Mouse (Mus musculus) ES-Bruce4 (cell line): ENCODE data around the gene Eif2ak4. TPM values are rescaled to one million over a fixed set of nuclear protein-coding genes. Genes with fewer than 3 reads are reported as not detected.

ENCODE experiments used
- H3K27ac ChIP-seq: 2 replicates; pipeline ENCODE4 v1.5.1; 2012; ENCODE audit warnings: low read length, inconsistent platforms; ENCODE audit not compliant: insufficient read depth
- H3K27me3 ChIP-seq: 2 replicates; pipeline ENCODE4 v1.6.1; 2012; ENCODE audit warnings: mild to moderate bottlenecking, low read length, inconsistent platforms; ENCODE audit not compliant: control insufficient read depth, poor library complexity, insufficient read depth, severe bottlenecking
- H3K36me3 ChIP-seq: 2 replicates; pipeline ENCODE4 v1.6.1; 2012; ENCODE audit warnings: inconsistent platforms, mild to moderate bottlenecking, low read length, moderate library complexity; ENCODE audit not compliant: control insufficient read depth, poor library complexity, insufficient read depth, severe bottlenecking
- H3K4me1 ChIP-seq: one replicate; pipeline ENCODE4 v1.8.1; 2011; ENCODE audit warnings: low read length; ENCODE audit not compliant: control insufficient read depth, insufficient read depth
- H3K4me3 ChIP-seq: 2 replicates; pipeline ENCODE4 v1.5.1; 2011; ENCODE audit warnings: low read depth, mild to moderate bottlenecking, low read length
- H3K9ac ChIP-seq: 2 replicates; pipeline ENCODE4 v1.6.1; 2012; ENCODE audit warnings: low read depth, mild to moderate bottlenecking, inconsistent platforms; ENCODE audit not compliant: poor library complexity, severe bottlenecking
- H3K9me3 ChIP-seq: replicated peaks from 2 replicates; pipeline ENCODE4 v1.6.1; 2012; ENCODE audit warnings: mild to moderate bottlenecking, low read length, inconsistent platforms; ENCODE audit not compliant: control insufficient read depth, poor library complexity, insufficient read depth, severe bottlenecking
- CTCF ChIP-seq: IDR thresholded peaks from one replicate; pipeline ENCODE4 v1.8.1; 2011; ENCODE audit warnings: low read depth, low read length
- EP300 ChIP-seq: IDR thresholded peaks from 2 replicates; pipeline ENCODE4 v1.6.1; 2011; ENCODE audit warnings: low read depth, low read length; ENCODE audit not compliant: insufficient read depth
- POLR2A ChIP-seq: IDR thresholded peaks from one replicate; pipeline ENCODE4 v1.8.1; 2011; ENCODE audit warnings: low read length; ENCODE audit not compliant: insufficient read depth
- polyA plus RNA-seq: library from polyadenylated mRNA; stranded (reverse); fragments of >200 nt; gene quantifications from 2 replicates; pipeline ENCODE4 v1.2.4, GENCODE M21; 2011; ENCODE audit warnings: low read depth; ENCODE audit not compliant: missing spikeins, insufficient read depth, insufficient read length

The Eif2ak4 gene
- polyA plus RNA-seq, 1 experiment, result 20.7 TPM

DNA sequence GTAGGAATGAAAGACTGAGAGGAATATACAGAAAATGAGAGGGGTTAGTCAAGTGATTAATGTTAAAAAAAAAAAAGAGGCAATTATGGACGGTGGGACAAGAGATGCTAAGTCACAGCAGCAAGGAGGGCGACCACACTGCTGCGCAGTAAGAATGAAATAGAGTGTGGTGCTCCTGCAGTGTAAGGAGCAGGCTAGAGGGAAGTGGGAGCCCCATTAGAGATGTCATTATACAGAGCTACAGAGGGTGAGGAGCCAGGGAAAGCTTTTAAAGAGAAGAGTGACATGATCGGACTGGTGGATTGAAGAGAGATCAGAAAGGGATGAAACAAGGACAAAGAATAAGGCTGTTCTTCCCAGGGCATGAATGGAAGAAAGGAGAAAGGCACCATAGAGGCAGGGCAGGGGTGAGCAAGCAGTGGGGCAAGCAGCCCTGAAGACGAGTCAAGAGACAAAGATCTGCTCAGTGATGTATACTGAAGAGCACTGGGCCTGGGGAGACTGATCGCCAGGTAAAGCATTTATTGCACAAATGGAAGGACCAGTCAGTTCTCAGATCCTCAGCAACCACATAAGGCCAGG lies 33.2 kb upstream of the Eif2ak4 start:
- no peak overlapping the region for H3K27ac ChIP-seq
- H3K4me1 ChIP-seq, result no peaks in the 10 kb centered on the region
- no peaks in the 10 kb centered on the region for H3K9me3 ChIP-seq
- H3K27me3 ChIP-seq, result no peaks in the 10 kb centered on the region; the same call in 1 of the 2 replicates
- H3K36me3 ChIP-seq, result no peaks in the 10 kb centered on the region
- TF ChIP-seq CTCF, result no peak
- no peak overlapping the region for H3K9ac ChIP-seq
- H3K4me3 ChIP-seq, result no peak overlapping the region

DNA sequence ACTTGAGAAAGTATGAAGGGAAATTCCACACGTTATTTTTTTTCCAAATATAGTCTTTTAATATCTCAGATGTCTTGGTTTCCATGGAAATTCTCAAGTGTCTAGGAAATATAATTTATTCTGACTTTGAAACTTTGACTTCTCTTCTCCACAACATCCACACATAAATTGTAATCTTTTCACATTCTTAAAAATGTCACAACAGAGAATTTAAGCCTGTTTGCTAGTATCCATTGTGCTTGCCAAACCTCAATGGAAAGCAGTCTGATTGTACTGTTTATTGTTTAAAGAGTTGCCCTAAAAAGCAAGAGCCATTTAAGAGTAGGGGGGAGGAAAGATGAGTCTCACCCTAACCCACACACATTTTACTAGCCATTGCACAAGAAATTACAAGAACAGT lies 16.6 kb upstream of the Eif2ak4 start:
- Histone ChIP-seq H3K27me3 (no peaks in the 10 kb centered on the region; the same call in 1 of the 2 replicates), H3K4me1 (no peaks in the 10 kb centered on the region), H3K9me3 (no peaks in the 10 kb centered on the region), H3K4me3 (no peak overlapping the region), H3K36me3 (no peaks in the 10 kb centered on the region), H3K27ac (no peak overlapping the region), H3K9ac (no peak overlapping the region)
- TF ChIP-seq EP300, result no peak
- no peak for TF ChIP-seq POLR2A
- TF ChIP-seq CTCF, result no peak

DNA sequence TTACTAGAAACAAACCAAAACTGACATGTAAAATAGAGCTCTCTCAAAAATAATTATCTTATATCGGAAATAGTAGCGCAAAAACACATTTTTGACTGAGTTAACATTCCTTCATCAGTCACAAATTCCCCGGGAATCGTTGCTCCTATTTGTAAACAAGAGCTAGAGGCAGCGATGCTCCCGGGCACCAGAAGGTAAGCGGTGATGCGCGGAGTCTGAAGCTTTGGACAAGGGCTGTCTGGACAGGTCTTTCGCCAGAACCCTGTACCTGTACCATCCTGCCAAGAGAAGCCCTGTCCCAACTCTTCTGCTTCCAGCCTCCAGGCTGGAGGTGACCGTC lies 15.9 kb upstream of the Eif2ak4 start:
- Histone ChIP-seq H3K36me3 (no peaks in the 10 kb centered on the region), H3K27me3 (no peaks in the 10 kb centered on the region; the same call in 1 of the 2 replicates), H3K9ac (no peak overlapping the region), H3K27ac (no peak overlapping the region), H3K4me1 (no peaks in the 10 kb centered on the region), H3K9me3 (no peaks in the 10 kb centered on the region), H3K4me3 (peak overlapping the region; percentile 49)
- TF ChIP-seq CTCF (no peak), EP300 (no peak), POLR2A (no peak)

DNA sequence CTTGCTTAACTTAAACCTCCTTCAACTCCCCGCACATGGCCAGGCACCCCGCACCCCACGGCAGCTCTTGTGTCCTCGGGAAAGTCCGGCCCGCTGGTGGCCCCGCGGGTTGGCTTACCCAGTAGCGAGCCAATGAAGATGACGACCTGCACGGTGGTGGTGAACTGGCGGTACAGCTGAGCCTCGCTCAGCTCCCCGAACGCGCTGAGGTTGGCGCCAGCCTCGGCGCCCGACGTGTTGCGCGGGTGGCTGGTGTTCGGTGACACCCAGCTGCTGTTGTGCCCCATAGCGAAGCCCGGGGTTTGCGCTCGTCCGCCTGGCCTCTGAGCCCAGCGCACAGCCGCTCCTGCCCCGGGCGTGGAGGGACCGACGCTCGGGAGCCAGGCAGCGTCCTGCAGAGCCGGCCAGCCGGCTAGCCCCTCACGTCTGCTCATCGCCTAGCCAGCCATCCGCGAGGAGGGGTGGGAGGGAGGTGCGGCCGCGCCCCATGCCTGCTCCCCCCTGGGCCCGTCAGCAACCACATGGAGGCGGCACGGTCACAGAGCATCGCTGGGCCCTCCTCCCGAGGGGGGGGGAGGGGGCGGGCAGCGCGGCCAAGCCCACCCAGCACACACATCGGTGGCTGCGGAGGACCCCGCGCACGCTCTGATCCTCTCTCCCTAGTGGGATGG lies 15.4 kb upstream of the Eif2ak4 start, which contains the start of gene Gpr176:
Gene Gpr176 (minus strand): TSS at position 519 of the 671 bp plus-strand sequence.
- no peaks in the 10 kb centered on the region for H3K36me3 ChIP-seq
- no peaks in the 10 kb centered on the region for H3K9me3 ChIP-seq
- TF ChIP-seq CTCF (no peak), POLR2A (no peak), EP300 (no peak)
- no peaks in the 10 kb centered on the region; the same call in 1 of the 2 replicates for H3K27me3 ChIP-seq
- peak within 1 kb of the TSS; percentile 49 for H3K4me3 ChIP-seq
- H3K27ac ChIP-seq, result no peak within 1 kb of the TSS
- H3K4me1 ChIP-seq, result no peaks in the 10 kb centered on the region
- H3K9ac ChIP-seq, result peak within 1 kb of the TSS; percentile 45

DNA sequence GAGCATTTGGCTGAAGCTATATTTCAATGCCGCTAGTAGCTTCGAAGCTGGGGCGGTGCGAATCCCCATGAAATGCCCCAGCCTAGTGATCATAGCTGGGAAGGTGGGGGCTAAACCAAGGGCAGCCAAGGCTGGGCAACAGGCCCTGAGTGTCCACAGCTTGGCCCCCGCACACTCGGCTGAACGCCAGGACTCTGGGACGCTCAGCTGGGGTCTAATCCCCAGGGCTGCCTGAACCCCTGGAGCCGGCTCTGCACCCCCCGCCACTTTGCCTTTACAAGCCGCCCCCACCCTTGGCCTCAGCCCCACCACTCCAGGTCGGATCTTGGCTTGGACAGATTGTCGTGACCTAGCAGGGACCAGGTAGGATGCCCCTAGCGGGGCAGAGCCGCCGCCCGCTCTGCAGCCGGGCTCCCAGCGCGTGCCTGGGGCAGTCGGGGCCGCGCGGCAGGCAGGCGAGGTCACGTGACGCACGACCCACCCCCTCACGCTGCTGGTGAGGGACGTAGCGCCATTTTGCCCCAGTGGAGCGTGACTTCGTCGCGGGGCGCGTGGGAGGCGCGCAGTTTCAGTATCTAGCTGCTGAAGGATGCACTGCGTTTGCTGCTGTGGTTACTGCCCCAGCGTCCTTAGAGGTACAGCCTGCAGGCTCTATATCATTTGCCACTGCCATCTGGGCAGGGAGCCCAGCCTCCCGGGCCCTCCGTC lies 14.7 kb upstream of the Eif2ak4 start:
- no peaks in the 10 kb centered on the region for H3K9me3 ChIP-seq
- TF ChIP-seq CTCF (peak; percentile 5), POLR2A (no peak)

DNA sequence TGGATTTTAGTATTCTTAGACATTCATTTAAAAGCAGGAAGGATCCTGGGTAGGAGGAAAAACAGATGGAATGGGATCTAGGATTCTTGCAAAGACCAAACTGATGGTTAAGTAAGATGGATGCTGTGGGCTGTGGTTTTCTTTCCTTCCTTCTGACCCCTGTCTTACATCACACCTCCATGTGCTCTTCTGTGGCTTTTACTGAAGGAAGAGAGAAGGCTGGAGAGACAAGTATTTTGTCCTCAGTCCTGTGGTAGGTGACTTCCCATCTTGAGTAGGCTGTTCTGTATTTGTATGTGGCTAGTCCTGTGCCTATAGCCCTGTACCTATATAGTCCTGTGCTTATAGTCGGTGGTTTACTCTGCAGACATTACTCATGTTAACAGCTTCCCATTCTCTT lies 12.9 kb upstream of the Eif2ak4 start:
- H3K9me3 ChIP-seq, result no peaks in the 10 kb centered on the region
- no peaks in the 10 kb centered on the region for H3K4me1 ChIP-seq
- no peak overlapping the region for H3K4me3 ChIP-seq
- no peaks in the 10 kb centered on the region for H3K36me3 ChIP-seq
- no peaks in the 10 kb centered on the region; the same call in 1 of the 2 replicates for H3K27me3 ChIP-seq
- no peak for TF ChIP-seq CTCF
- no peak for TF ChIP-seq EP300
- no peak for TF ChIP-seq POLR2A
- H3K27ac ChIP-seq, result no peak overlapping the region
- H3K9ac ChIP-seq, result no peak overlapping the region

More for the DNA sequence above, 14.7 kb upstream of the Eif2ak4 start:
- Histone ChIP-seq H3K36me3 (no peaks in the 10 kb centered on the region), H3K4me1 (no peaks in the 10 kb centered on the region), H3K4me3 (peak overlapping the region; percentile 49), H3K27me3 (no peaks in the 10 kb centered on the region; the same call in 1 of the 2 replicates), H3K9ac (peak overlapping the region; percentile 45), H3K27ac (no peak overlapping the region)
